In genomic region chr13:46011232-46011631, GRCm38 (mm10) we compare ENCODE assay signal across 30 mouse cellular contexts. TPM values are rescaled to one million over a fixed set of nuclear protein-coding genes. Genes with fewer than 3 reads are reported as not detected.
A peak's percentile ranks its signal among the peaks of the same experiment; 100 is the strongest.
DNase-seq lines count a peak whose midpoint lies in the region; ATAC-seq lines count a peak whose summit lies in the region.
"Had no signal": no experiment of that assay in that cellular context is flagged by ENCODE, and none has a peak within 500 bp of the region (broad histone marks: within the 10 kb centered on the region; RNA-seq: fewer than 3 reads in every experiment).

No protein-coding gene starts in this region.

- ATAC-seq in liver, embryonic 12.5 days, result no peak
- ATAC-seq: forebrain, embryonic 14.5 days; inflammation-experienced regulatory T-cells, adult 6 months; midbrain, embryonic 16.5 days had no signal

- H3K9ac ChIP-seq in liver, embryonic 12.5 days, result no peak overlapping the region
- H3K9ac ChIP-seq: embryonic facial prominence, embryonic 15.5 days; hindbrain, embryonic 14.5 days; limb, embryonic 12.5 days; liver, embryonic 14.5 days had no signal

- peaks cover 35% of the 10 kb centered on the region for H3K27me3 ChIP-seq in liver, embryonic 12.5 days (replicated peaks)
- H3K27me3 ChIP-seq: CH12.LX; embryonic facial prominence, embryonic 15.5 days had no signal

- WGBS in liver, embryonic 12.5 days (ENCODE audit: insufficient replicate concordance), result 26% methylated on average over 9 of the region's 9 CpGs

- no peak overlapping the region for H3K4me2 ChIP-seq in liver, embryonic 12.5 days
- H3K4me2 ChIP-seq: embryonic facial prominence, embryonic 15.5 days; hindbrain, embryonic 14.5 days; limb, embryonic 12.5 days had no signal

- H3K4me1 ChIP-seq in liver, embryonic 12.5 days, result no peaks in the 10 kb centered on the region

- DNase-seq in liver (peak; percentile 16), ZHBTc4 (ENCODE audit: low read depth, low spot score) (peak; percentile 86), adipocyte (ENCODE audit: low spot score) (no peak)
- peak; percentile 17 for DNase-seq in thymus, postnatal 4 days
- DNase-seq in thymus, postnatal 25 days, result no peak
- peak; percentile 14 for DNase-seq in testis, postnatal 14 days (ENCODE audit: low spot score)
- DNase-seq in thymus, postnatal 10 days (ENCODE audit: low spot score in 2 of 2), result no peak
- DNase-seq: adrenal gland, adult 8-10 months; cerebellum, adult 2 months; cerebellum, postnatal 25 days; gastrocnemius, adult 2 months; heart, postnatal 4 days; kidney, adult 8-10 months; kidney, postnatal 25 days; right cerebral cortex, postnatal 25 days; spleen, adult 18-20 months; thymus, adult 18-20 months had no signal

- no peak overlapping the region for H3K4me3 ChIP-seq in liver, embryonic 12.5 days
- H3K4me3 ChIP-seq: embryonic facial prominence, embryonic 15.5 days; gastrocnemius, adult 2 months; heart, embryonic 10.5 days; layer of hippocampus, adult 2 months; limb, embryonic 12.5 days; midbrain, embryonic 10.5 days had no signal

- no peak overlapping the region for H3K27ac ChIP-seq in liver, embryonic 12.5 days
- H3K27ac ChIP-seq: embryonic facial prominence, embryonic 15.5 days; gastrocnemius, adult 2 months; heart, embryonic 10.5 days; hindbrain, embryonic 14.5 days; layer of hippocampus, adult 2 months; limb, embryonic 12.5 days; liver, embryonic 14.5 days; macrophage; midbrain, embryonic 10.5 days had no signal

- H3K36me3 ChIP-seq in liver, embryonic 12.5 days, result no peaks in the 10 kb centered on the region
- H3K36me3 ChIP-seq: embryonic facial prominence, embryonic 15.5 days; heart, embryonic 10.5 days; limb, embryonic 12.5 days; midbrain, embryonic 10.5 days had no signal

- no peaks in the 10 kb centered on the region for H3K9me3 ChIP-seq in liver, embryonic 12.5 days (replicated peaks)
- H3K9me3 ChIP-seq: embryonic facial prominence, embryonic 15.5 days; heart, embryonic 10.5 days; limb, embryonic 12.5 days; midbrain, embryonic 10.5 days had no signal

RNA-seq across cellular contexts. Expression of gene Atxn1, which starts 46.4 kb away (rescaled TPM):
- polyA plus RNA-seq in liver, embryonic 12.5 days (2016; fragmentation: Nextera tagmentation; extraction: Ambion mirVana), result 1.6 and 1.7 TPM in 2 replicates

Comparison
In these comparisons a context has a peak if more than half of its experiments do, and no peak if none do; other contexts are left out.
1. DNase-seq: peak in liver (single experiment), thymus, postnatal 4 days (single experiment), ZHBTc4 (single experiment) and testis, postnatal 14 days (single experiment); none in thymus, postnatal 25 days (single experiment), adipocyte (single experiment) and thymus, postnatal 10 days (0 of 2).